7 mouse cellular contexts compared by ENCODE assay signal in genomic region chr7:117435730-117436441, GRCm38 (mm10). TPM values are rescaled to one million over a fixed set of nuclear protein-coding genes. Genes with fewer than 3 reads are reported as not detected.
A peak's percentile ranks its signal among the peaks of the same experiment; 100 is the strongest.
DNase-seq lines count a peak whose midpoint lies in the region; ATAC-seq and TF ChIP-seq lines count a peak whose summit lies in the region.

No protein-coding gene starts in this region.

- no peak overlapping the region for H3K4me3 ChIP-seq in hindbrain, postnatal 0 days (ENCODE audit: low read length)
- H3K4me3 ChIP-seq in neural tube, embryonic 15.5 days (replicated peaks): no peak overlapping the region

- no peak for TF ChIP-seq CTCF in hindbrain, postnatal 0 days (IDR thresholded peaks at IDR 0.05; ENCODE audit: low read depth)

- DNase-seq in lung, postnatal 10 days: peak; percentile 25
- no peak for DNase-seq in lung, postnatal 36 days
- peak; percentile 59 to 71 for DNase-seq in frontal cortex, postnatal 10 days (ENCODE audit: low spot score in 2 of 2)
- peak; percentile 63 for DNase-seq in hindbrain, postnatal 0 days (ENCODE audit: low spot score)
- no peak for DNase-seq in ovary, postnatal 36 days (ENCODE audit: low spot score)
- DNase-seq in c-Kit-positive CD71-positive TER-119-positive erythroid progenitor cells, embryonic 14.5 days (ENCODE audit: low spot score): no peak

- H3K36me3 ChIP-seq in hindbrain, postnatal 0 days (ENCODE audit: insufficient read depth, low read length): no peaks in the 10 kb centered on the region
- H3K36me3 ChIP-seq in neural tube, embryonic 15.5 days: no peaks in the 10 kb centered on the region

- H3K4me2 ChIP-seq in hindbrain, postnatal 0 days (ENCODE audit: low read depth, low read length): no peak overlapping the region
- H3K4me2 ChIP-seq in neural tube, embryonic 15.5 days: no peak overlapping the region

- no peaks in the 10 kb centered on the region for H3K27me3 ChIP-seq in hindbrain, postnatal 0 days (ENCODE audit: insufficient read depth, low read length)
- no peaks in the 10 kb centered on the region for H3K27me3 ChIP-seq in neural tube, embryonic 15.5 days (replicated peaks)

- peak overlapping the region; percentile 69 for H3K27ac ChIP-seq in hindbrain, postnatal 0 days
- H3K27ac ChIP-seq in neural tube, embryonic 15.5 days (replicated peaks): peak overlapping the region; percentile 56; the same call in 1 of the 2 replicates

- H3K9me3 ChIP-seq in hindbrain, postnatal 0 days (ENCODE audit: low read length): no peaks in the 10 kb centered on the region
- no peaks in the 10 kb centered on the region for H3K9me3 ChIP-seq in neural tube, embryonic 15.5 days (replicated peaks)

- 67% methylated on average over 12 of the region's 12 CpGs for WGBS in hindbrain, postnatal 0 days
- 84% methylated on average over 12 of the region's 12 CpGs for WGBS in neural tube, embryonic 15.5 days

- ATAC-seq in hindbrain, postnatal 0 days: peak; percentile 88
- peak; percentile 75 for ATAC-seq in neural tube, embryonic 15.5 days (ENCODE audit: low FRiP score)

- H3K4me1 ChIP-seq in hindbrain, postnatal 0 days (ENCODE audit: insufficient read depth, low read length): peaks cover 19% of the 10 kb centered on the region
- peaks cover 26% of the 10 kb centered on the region for H3K4me1 ChIP-seq in neural tube, embryonic 15.5 days

- H3K9ac ChIP-seq in hindbrain, postnatal 0 days (replicated peaks; ENCODE audit: low read length): no peak overlapping the region
- H3K9ac ChIP-seq in neural tube, embryonic 15.5 days (replicated peaks): no peak overlapping the region

RNA-seq across cellular contexts. Expression of gene Xylt1, which starts 55.1 kb away (rescaled TPM):
- 16.6 and 26.1 TPM in 2 replicates for total RNA-seq in hindbrain, postnatal 0 days (2014; rRNA removed)
- polyA plus RNA-seq in hindbrain, postnatal 0 days (2015; fragmentation: Nextera tagmentation; extraction: Ambion mirVana): 2.9 and 3.0 TPM in 2 replicates
- polyA plus RNA-seq in neural tube, embryonic 15.5 days (2015; fragmentation: Nextera tagmentation; extraction: Ambion mirVana): 2.1 and 2.3 TPM in 2 replicates

Comparison
In these comparisons a context has a peak if more than half of its experiments do, and no peak if none do; other contexts are left out.
1. DNase-seq: peak in lung, postnatal 10 days (single experiment), frontal cortex, postnatal 10 days (2 of 2) and hindbrain, postnatal 0 days (single experiment); none in lung, postnatal 36 days (single experiment), ovary, postnatal 36 days (single experiment) and c-Kit-positive CD71-positive TER-119-positive erythroid progenitor cells, embryonic 14.5 days (single experiment).